Mouse (Mus musculus): ENCODE data around the gene Tmem132c. TPM values are rescaled to one million over a fixed set of nuclear protein-coding genes. Genes with fewer than 3 reads are reported as not detected.

Tmem132c gene
- total RNA-seq, 2 experiments from 2014 or later: 3.7 to 3.8 TPM

DNA sequence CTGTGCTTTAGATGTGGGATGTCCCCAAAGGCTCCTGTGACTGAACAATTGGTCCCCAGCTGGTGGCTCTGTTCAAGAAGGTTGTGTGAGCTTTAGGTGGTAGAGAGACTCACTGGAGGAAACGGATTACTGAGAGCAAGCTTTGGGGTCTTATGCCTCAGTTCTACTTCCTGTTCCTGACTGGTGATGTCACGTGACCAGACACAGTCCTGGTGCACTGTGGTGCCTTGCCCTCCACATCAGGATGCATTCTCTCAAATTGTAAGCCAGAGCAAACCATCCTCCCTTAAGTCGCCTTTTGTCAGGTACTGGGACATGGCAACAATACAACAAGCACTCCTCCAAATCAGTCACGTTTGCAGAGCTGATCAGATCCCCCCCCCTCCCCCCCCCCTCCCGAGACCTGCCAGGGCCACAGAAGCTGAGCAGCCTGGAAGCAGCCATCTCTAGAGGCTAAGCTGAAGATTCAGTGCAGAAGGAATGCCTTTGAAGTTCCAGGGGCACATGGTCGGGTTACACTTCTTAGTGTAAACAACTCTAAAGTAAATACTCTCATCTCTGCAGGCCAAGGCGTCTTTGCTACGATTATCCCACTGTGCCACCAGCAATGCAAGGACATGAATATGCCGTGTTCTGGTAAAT, 164.5 kb downstream of the Tmem132c start:
- no peak overlapping the region for H3K27ac ChIP-seq
- no peak for TF ChIP-seq CTCF (conservative IDR thresholded peaks at IDR 0.05)
- DNase-seq (ENCODE audit: low spot score in 2 of 2): no peak
- no peak overlapping the region for H3K4me3 ChIP-seq

DNA sequence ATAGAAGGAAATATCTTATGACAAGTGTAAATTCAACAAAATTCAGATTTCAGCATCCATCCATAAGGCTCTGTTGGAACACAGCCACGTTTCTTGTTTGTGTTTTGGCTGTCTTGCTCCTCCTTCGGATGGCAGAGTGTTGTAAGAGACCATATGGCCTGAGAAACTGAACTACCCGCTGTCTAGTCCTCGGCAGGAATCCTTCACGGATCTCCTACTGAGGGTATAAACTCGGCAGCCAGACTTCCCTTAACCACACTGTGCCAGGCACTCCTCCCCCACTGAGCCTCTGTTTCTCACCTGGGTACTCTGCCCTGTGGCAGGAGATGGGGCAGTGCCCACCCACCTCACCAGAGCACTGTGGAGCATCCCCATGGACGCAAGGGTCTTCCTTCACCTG, 174.9 kb downstream of the Tmem132c start:
- no peak overlapping the region for H3K27ac ChIP-seq
- DNase-seq (ENCODE audit: low spot score in 2 of 2): peak in 1 of 2 experiments; percentile 53
- no peak for TF ChIP-seq CTCF (conservative IDR thresholded peaks at IDR 0.05)
- no peak overlapping the region for H3K4me3 ChIP-seq

DNA sequence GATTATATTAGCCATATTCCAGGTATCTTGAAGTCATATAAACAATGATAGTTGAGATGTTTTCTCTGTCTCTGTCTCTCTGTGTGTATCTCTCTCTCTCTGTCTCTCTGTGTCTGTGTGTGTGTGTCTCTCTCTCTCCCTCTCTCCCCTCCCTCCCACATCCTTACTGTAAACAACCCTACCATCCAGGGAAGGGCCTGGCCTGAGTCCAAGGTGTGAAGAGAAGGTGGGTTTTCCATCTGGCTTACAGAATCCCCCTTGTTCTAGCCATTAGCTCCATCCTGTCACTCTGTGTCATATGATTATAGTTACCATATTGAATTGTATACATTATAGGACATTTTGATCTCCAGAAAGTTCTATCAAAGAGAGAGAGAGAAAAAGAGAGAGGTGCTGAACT, 182.3 kb downstream of the Tmem132c start:
- no peak for DNase-seq (ENCODE audit: low spot score in 2 of 2)
- Histone ChIP-seq H3K27ac (no peak overlapping the region), H3K4me3 (no peak overlapping the region)
- TF ChIP-seq CTCF (conservative IDR thresholded peaks at IDR 0.05): no peak

DNA sequence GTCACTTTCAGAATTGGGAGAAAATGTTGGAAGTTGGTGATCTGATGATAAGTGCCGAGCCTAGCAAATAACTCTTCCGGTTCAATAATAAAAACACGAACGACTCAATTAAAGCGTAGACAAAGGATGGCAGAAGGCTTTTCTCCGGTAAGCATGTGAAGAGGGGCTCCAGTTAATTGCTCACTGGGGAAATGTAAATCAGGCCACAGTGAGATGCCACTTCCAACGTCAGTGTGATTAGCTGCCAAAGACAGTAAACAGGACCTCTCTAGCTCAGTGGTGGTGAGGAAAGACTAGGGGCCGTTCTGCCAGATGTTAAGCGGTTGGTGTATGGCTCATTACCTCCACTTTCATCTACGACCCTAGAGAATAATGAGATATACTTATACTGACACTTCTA, 187.5 kb downstream of the Tmem132c start:
- Histone ChIP-seq H3K27ac (no peak overlapping the region), H3K4me3 (no peak overlapping the region)
- DNase-seq (ENCODE audit: low spot score in 2 of 2): no peak
- no peak for TF ChIP-seq CTCF (conservative IDR thresholded peaks at IDR 0.05)

DNA sequence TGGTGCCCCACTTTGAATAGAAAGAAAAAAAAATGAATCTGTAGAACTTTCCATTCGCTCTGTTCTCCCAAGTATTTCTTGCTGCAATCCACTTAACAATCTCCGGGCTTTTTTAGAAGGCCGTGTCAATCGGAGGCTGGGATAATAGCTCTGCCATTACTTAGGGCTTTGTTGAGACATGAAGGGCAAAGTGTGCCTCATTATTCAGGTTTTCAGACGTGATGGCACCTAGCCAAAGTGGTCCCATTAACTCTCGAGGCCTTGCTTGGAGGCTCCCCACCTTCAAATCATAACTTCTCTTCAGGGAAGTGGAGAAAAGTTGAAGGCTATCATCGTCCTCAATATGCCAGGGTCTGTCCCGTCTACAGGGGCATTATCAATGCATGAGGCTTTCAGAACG, 190.0 kb downstream of the Tmem132c start:
- DNase-seq (ENCODE audit: low spot score in 2 of 2): no peak
- Histone ChIP-seq H3K4me3 (no peak overlapping the region), H3K27ac (no peak overlapping the region)
- no peak for TF ChIP-seq CTCF (conservative IDR thresholded peaks at IDR 0.05)

DNA sequence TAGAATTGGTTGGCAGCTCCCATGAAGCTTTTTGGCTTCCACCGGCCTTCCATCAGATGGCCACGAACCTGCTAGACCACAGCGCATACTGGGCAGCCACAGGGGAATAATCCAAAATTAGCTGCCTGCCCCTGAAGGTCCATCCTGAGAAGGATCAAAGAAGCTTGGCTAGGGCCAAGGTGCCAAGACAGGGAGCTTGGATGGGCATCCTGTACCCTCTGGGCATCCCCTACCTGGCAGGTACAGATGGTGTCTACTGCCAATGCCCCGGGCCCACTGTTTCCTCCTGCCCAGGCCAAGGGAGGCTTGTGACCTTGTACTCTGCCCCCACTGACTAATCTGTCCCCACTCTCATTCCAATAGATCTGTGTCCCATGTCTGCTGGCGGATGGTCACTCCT, 195.2 kb downstream of the Tmem132c start:
- no peak overlapping the region for H3K4me3 ChIP-seq
- H3K27ac ChIP-seq: no peak overlapping the region
- TF ChIP-seq CTCF (conservative IDR thresholded peaks at IDR 0.05): no peak
- no peak for DNase-seq (ENCODE audit: low spot score in 2 of 2)

DNA sequence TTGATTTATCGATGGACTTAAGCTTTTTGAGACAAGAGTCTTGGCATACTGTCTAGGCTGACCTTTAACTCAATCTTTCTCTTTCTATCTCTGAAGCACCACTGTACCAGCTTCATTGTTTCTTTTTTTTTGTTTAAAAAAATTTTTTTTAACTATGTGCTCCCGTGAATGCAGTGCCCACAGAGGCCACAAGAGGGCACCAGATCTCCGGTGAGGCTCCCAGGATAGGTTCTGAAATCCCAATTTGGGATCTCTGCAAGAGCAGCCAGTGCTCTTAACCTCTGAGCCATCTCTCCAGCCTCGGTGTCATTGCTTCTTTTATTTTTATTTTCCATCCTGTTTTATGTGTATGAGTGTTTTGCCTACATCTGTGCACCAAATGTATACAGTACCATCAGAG, 197.0 kb downstream of the Tmem132c start:
- no peak for DNase-seq (ENCODE audit: low spot score in 2 of 2)
- Histone ChIP-seq H3K4me3 (no peak overlapping the region), H3K27ac (no peak overlapping the region)
- TF ChIP-seq CTCF (conservative IDR thresholded peaks at IDR 0.05): peak; percentile 59

DNA sequence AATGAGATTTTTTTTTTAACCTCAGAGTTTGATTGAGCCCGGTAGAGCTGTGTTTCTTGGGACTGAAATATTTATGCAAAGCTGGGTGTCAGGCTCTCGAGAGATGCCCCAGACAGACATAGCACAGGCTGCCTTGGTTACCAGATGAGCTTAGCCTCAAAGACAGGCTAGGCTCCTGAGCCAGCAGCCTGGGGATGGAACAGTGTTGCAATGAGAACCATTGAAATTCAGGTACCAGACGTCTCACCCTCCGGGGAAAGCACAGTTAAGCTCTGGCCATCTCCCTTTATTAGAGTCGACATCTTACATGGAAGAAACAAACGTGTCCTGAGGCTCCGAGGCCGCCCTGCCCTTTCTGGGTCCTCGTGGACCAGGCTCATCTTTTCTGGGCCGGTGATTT, 200.4 kb downstream of the Tmem132c start:
- no peak overlapping the region for H3K4me3 ChIP-seq
- DNase-seq (ENCODE audit: low spot score in 2 of 2): no peak
- TF ChIP-seq CTCF (conservative IDR thresholded peaks at IDR 0.05): no peak
- no peak overlapping the region for H3K27ac ChIP-seq

DNA sequence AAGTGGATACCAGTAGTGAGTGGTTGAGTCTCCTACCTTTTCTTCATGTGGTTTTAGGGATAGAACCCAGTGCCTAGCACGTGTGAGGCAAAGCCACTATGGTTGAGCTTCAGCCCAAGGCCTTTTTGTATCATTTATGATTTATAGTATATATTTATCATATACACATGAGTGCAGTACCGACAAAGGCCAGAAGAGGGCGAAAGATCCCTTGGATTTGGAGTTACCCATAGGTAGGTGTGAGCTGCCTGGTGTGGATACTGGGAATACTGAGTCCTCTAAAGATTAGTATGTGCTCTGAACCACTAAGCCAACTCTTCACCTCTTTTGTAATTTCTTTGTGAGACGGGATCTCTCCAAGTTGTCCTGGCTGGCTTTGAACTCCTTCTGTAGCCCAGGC, 212.0 kb downstream of the Tmem132c start:
- DNase-seq (ENCODE audit: low spot score in 2 of 2): peak in 1 of 2 experiments; percentile 17
- peak; percentile 75 for TF ChIP-seq CTCF (conservative IDR thresholded peaks at IDR 0.05)
- no peak overlapping the region for H3K4me3 ChIP-seq

DNA sequence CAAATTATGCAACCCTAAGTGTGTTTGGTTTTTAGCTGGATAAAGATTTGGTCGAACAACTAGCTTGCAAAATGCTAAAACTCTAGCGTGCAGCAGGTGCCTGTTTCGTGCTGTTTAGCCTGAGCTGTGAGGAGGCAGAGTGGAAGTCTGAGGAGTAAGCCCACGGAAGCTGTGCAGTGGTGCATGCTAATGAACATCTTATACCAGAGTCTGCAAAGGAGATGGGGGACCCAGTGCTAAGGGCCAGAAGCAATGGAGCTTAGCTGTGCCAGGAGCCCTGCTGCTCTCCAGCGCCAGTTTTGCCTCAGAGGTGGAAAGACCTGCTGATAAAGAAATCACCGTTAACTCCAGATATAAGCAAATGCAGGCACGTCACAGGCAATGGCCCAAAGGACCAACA, 212.5 kb downstream of the Tmem132c start:
- Histone ChIP-seq H3K27ac (no peak overlapping the region), H3K4me3 (no peak overlapping the region)
- DNase-seq (ENCODE audit: low spot score in 2 of 2): no peak
- no peak for TF ChIP-seq CTCF (conservative IDR thresholded peaks at IDR 0.05)

More for the DNA sequence above, 212.0 kb downstream of the Tmem132c start:
- H3K27ac ChIP-seq: no peak overlapping the region

DNA sequence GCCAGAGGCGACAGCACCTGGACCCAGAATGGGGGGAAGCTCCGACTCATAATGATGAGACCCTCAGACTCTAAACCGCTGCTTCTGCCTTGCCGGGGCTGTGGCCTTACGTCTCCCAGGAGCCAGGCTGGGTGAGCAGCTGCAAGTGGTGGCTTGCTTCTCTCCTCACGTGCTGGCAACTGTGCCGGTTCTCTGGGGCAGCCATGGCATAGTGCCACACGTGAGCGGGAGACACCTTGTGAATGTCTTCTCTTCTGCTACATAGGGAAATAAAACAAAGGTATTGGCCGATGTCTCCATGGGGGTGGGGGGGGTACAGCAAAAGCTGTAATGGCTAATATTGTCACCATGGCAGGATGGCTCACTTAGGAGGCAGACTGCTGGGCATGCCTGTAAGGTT, 214.5 kb downstream of the Tmem132c start:
- DNase-seq (ENCODE audit: low spot score in 2 of 2): no peak
- Histone ChIP-seq H3K4me3 (no peak overlapping the region), H3K27ac (no peak overlapping the region)
- no peak for TF ChIP-seq CTCF (conservative IDR thresholded peaks at IDR 0.05)

DNA sequence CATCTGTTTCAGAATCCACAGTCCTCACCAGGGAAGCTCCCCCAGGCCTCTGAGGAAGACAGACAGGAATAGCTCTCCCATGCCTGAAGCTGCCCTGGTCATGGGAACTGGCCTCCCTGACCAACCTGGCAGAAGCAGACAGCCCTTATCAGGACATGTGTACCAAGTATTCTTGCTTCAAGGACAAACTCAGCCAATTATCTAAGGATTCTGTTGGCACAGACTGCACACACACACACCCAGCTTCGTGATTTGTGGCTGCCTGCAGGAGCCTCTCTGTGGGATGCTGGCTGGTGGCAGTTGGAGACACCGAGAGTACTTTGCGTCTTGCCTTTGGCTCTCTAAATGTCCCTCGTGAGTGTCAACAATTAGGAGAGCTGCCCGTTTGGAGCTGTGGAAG, 226.5 kb downstream of the Tmem132c start:
- no peak for TF ChIP-seq CTCF (conservative IDR thresholded peaks at IDR 0.05)
- Histone ChIP-seq H3K4me3 (no peak overlapping the region), H3K27ac (no peak overlapping the region)
- DNase-seq (ENCODE audit: low spot score in 2 of 2): no peak

DNA sequence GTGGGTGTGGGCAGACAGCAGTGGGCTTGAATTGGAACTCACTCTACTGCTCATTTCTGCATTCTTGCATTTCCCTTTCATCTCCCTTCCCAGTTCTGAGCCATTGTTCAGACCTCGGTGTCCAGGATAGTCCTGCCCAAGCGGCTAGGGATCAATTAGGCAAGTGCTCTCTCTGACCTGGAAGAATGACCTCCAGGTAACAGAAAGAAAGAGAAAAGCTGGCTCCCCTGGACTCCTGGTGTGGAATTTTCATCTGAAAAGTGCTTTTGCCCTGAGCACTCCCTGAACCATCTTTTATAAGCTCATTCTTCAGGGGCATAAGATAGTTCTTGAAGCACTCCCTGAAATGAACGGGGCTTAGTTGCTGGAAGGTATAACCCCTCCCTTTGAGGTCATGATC, 228.7 kb downstream of the Tmem132c start:
- DNase-seq (ENCODE audit: low spot score in 2 of 2): no peak
- TF ChIP-seq CTCF (conservative IDR thresholded peaks at IDR 0.05): no peak
- Histone ChIP-seq H3K27ac (no peak overlapping the region), H3K4me3 (no peak overlapping the region)

DNA sequence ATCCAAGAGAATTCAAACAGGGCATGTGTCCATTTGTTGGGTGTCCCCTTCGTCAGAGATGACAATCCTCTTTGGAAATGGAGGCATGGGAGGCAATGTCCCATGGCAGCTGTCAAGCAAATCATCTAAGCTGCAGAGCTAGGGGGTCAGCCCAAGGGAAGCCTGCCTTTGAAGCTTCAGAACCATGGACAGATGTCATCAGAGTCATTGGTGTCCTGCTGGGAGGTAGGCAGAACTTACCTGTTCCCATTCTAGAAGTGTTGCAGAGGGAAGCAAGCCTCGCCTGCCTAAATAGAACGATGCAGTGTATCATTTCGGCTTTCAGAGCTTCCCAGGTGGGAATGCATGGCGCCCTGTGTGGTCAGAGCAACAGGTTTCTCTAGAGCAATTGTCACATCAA, 230.3 kb downstream of the Tmem132c start:
- Histone ChIP-seq H3K4me3 (no peak overlapping the region), H3K27ac (no peak overlapping the region)
- DNase-seq (ENCODE audit: low spot score in 2 of 2): no peak
- no peak for TF ChIP-seq CTCF (conservative IDR thresholded peaks at IDR 0.05)

DNA sequence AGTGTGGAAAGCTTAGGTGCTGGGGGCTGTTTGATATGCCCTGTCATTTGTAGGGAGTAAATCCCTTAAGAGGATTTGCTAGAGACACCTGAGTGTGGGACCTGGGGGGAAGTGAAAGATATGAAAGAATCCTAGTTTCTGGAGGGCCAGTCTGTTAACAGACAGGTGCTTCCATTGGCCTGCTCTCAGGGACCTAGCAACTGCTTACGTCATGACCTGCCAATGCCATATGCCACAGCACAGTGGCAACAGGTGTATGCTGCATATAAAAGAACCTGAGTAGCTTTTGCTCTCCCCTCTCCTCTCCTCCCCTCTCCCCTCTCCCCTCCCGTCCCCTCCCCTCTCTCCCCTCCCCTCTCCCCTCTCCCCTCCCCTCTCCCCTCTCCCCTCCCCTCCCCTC, 232.1 kb downstream of the Tmem132c start:
- no peak for TF ChIP-seq CTCF (conservative IDR thresholded peaks at IDR 0.05)
- no peak overlapping the region for H3K4me3 ChIP-seq
- no peak for DNase-seq (ENCODE audit: low spot score in 2 of 2)
- no peak overlapping the region for H3K27ac ChIP-seq
